Mouse (Mus musculus): Measurements from ENCODE around the gene 1700129C05Rik.

The 1700129C05Rik gene

DNA sequence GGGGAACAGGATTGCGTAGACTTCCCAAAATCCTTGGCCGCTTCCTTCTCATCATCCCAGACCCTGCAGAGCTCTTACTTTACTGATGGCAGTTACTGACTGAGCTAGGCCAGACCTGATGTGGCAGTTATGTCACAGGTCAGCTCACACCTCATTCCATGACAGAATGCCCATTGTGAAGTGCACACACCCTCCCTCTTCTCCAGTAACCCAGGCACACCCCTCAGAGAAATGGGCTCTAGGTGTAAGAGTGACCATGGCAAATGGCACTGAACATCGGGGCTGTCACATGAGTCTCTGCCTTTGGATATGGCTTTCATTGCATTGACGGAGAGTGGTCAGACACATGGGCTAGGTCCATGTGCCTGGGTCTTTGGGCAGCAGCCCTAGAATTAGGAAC, at the start of gene 1700129C05Rik:
Gene 1700129C05Rik, minus strand, starts transcription at position 101 of the 400 bp plus-strand sequence.
- DNase-seq = no peak

DNA sequence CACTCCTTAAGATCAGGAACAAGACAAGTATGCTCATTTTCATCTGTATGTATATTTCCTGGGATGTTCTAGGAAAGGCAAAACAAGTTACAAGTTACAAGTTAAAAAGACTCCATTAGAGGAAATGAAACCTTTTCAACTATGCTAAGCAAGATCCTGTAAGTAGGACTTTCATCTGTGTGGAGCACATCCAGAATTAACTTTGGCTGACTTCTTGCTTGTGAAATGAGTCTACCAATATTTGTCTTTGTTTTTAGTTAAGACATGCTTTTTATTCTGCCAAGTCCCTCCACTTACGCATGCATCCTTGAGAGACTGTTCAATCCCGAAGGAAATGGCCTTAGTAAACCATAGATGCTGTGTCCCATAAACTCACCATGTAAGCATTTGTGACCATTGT, 43.4 kb upstream of the 1700129C05Rik start:
- no peak for DNase-seq

GRCm38 (mm10) chr14:59185514-59185913, 42.8 kb upstream of the 1700129C05Rik start:
- DNase-seq = no peak

GRCm38 (mm10) chr14:59182732-59183131, 40.0 kb upstream of the 1700129C05Rik start:
- no peak for DNase-seq

DNA sequence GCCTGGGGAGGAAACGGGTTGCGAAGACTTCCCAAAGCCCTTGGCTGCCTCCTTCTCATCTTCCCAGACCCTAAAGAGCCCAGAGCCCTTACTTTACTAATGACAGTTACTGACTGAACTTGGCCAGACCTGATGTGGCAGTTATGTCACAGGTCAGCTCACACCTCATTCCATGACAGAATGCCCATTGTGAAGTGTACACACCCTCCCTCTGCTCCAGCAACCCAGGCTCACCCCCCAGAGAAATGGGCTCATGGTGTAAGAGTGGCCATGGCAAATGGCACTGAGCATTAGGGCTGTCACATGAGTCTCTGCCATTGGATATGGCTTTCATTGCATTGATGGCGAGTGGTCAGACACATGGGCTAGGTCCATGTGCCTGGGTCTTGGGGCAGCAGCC, 36.0 kb upstream of the 1700129C05Rik start, which contains the start of gene Gm5142:
Gene Gm5142, minus strand, starts transcription at position 101 of the 400 bp plus-strand sequence.
- no peak for DNase-seq

- DNase-seq = no peak
Measured at GRCm38 (mm10) chr14:59157016-59157698, 14.5 kb upstream of the 1700129C05Rik start.

- peak in 1 of 2 experiments; percentile 10 for DNase-seq
Measured at GRCm38 (mm10) chr14:59155589-59155988, 12.9 kb upstream of the 1700129C05Rik start.

GRCm38 (mm10) chr14:59114281-59114680, 28.4 kb downstream of the 1700129C05Rik start:
- peak in 1 of 2 experiments; percentile 17 for DNase-seq

- no peak for DNase-seq
Measured at GRCm38 (mm10) chr14:59104006-59104605, 38.6 kb downstream of the 1700129C05Rik start.

GRCm38 (mm10) chr14:59093601-59094000, 49.1 kb downstream of the 1700129C05Rik start:
- no peak for DNase-seq

DNA sequence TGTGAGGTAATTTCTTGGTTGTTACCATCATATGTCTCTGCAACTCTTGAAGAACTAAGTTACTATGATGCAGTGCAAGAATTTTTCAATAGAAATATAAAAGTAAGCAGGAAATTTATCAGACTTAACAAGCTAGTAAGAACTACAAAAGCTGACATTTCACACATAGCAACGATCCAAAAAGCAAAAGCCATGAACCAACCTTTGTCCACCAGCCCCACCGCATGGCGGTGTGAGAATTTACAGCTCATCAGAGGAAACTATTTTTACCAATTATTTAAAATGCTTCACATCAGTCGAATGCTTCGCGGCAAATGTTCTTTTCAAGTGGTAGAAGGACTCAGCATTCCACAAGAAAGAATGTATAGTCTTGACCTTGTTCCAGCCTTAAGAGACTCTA, 58.3 kb downstream of the 1700129C05Rik start:
- peak; percentile 78 to 79 for DNase-seq
